Mouse (Mus musculus) telencephalon, adult 2 months (tissue): ENCODE measurements at regions not wholly inside any gene's neighbourhood (a gene's known extent, or its start where the extent isn't known, plus 50 kb on each side); places are given as distances from the start of the nearest gene placed in this dataset.
A peak's percentile ranks its signal among the peaks of the same experiment; 100 is the strongest.
"Not testable (repeated sequence)": the region's sequence is repeated elsewhere in the genome, so short reads cannot be mapped to it uniquely, and the experiment has no call there.

Experiments used
- DNase-seq: peaks from one replicate; pipeline ENCODE4 v3.0.0-alpha.2; 2011; ENCODE audit warnings: low read depth, low spot score

- DNase-seq: peak; percentile 64
These were observed 130.5 kb downstream of the Car2 start for GRCm38 (mm10) chr3:15016621-15017020.

GRCm38 (mm10) chr3:15022773-15023172 lies 136.7 kb downstream of the Car2 start:
- no peak for DNase-seq

- DNase-seq: no peak
These were observed 154.9 kb downstream of the Car2 start for GRCm38 (mm10) chr3:15040866-15041528.

DNA sequence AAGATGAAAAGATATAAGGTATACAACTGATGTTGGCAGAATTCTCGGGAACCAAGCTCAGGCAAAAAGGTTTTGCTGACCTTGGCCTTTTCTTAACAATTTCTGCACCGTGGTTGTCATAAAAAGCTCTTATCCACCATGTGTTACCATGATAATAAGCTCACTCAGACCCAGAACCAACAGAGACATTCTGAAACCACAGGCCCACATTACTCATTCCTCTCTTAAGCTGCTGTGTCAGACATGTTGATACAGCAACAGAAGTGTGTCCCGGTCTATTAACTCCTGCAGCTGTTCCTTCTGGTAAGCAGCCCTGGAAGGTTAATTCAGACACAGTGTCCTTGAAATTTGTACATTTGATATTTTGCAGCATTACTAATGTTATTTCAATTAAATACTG lies 167.9 kb downstream of the Car2 start:
- no peak for DNase-seq

DNA sequence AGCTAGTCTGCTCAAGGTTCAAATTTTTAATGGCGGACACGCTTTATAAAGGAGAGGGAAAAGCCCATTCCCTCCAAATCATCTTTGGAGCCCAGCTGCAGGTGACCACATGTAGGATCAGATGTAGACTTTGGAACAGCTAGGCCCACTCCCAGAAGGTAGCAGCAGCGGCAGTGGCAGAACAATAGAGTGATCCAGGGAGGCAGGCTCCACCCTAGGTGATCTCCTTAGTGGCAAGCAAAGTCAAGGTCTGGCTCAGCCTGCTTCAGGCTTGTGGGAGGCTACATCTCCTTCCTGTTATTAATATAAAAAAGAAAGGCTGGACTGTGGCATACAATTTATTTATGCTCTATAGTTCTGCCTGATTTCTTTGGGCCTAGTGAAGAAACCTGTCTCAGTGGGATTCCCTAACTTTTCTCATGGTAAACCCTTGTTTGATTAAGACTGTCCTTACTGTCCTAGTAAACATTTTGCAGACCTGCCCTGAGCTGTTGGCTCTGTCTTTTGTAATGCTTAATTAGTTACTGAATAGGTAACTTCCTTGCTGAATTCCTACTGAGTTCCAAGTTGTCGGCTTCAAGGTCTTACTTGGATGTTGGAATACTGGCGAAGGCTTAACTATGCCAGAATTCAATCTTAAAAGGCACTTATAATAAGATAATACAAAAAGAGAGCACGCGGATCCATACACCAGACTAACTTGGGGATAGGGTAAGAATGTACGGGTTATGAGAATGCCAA lies 169.6 kb downstream of the Car2 start:
- not testable (repeated sequence) for DNase-seq

- DNase-seq: not testable (repeated sequence)
These were observed 170.9 kb downstream of the Car2 start for GRCm38 (mm10) chr3:15056788-15057585.

GRCm38 (mm10) chr3:15065681-15066080 lies 179.6 kb downstream of the Car2 start:
- no peak for DNase-seq

DNA sequence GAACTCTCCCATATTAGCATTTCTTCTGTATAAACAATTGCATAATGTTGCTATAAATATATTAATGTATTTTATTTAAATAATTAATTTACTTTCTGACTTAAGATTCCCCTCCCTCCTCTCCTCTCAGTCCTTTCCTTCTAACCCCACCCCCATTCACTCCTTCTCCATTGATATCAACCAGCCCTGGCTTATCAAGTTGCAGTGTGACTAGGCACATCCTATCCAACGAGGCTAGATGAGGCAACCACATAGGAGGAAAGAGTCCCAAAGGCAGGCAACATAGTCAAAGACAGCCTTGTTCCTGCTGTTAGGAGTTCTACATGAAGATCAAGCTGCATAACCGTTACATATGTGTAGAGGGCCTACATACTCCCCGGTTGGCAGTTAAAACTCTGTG lies 182.2 kb downstream of the Car2 start:
- no peak for DNase-seq

DNA sequence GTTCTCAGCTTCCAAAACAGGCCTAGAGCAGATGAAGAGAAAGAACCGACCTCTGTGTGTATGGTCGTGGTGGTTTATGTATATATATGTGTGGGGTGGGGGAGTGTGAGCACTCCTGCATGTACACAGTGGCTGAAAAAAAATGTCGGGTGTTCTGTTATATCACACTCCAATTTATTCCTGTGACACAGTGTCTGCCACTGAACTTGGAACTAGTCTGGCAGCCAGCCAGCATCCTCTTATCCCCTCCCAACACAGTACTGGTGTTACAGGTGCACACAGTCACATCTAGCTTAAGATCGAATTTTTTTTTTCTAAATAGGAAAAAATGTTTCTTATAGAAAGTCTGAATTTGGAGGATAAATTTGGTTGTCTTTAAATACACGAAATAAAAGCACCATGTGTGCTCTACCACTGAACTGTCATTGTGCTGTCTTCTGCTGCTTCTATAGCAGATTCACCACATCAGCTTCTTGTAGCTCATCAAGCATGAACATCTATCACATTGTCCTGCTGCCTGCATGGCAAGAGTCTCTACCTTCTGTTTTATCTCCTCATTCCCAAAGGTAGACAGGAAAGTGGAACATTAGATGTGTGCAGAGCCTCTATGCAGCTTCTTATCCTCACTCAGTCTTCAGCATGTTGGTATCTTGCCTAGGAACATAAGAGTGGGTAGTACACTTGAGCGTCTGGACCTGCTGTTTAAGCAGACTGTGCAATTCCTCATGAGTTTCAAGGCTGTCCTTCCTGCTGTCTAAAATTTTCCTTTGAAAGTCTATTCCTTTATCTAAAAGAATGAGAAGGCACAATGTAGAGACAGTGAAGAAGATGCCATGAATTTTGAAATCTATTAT lies 185.2 kb downstream of the Car2 start:
- peak; percentile 65 for DNase-seq

GRCm38 (mm10) chr3:15073405-15073804 lies 187.3 kb downstream of the Car2 start:
- DNase-seq: no peak

- no peak for DNase-seq
These were observed 187.8 kb downstream of the Car2 start for GRCm38 (mm10) chr3:15073847-15074246.

- DNase-seq: no peak
These were observed 188.9 kb downstream of the Car2 start for GRCm38 (mm10) chr3:15074949-15075348.

GRCm38 (mm10) chr3:15090124-15090523 lies 204.1 kb downstream of the Car2 start:
- DNase-seq: no peak

GRCm38 (mm10) chr3:15098206-15098817 lies 212.2 kb downstream of the Car2 start:
- no peak for DNase-seq

DNA sequence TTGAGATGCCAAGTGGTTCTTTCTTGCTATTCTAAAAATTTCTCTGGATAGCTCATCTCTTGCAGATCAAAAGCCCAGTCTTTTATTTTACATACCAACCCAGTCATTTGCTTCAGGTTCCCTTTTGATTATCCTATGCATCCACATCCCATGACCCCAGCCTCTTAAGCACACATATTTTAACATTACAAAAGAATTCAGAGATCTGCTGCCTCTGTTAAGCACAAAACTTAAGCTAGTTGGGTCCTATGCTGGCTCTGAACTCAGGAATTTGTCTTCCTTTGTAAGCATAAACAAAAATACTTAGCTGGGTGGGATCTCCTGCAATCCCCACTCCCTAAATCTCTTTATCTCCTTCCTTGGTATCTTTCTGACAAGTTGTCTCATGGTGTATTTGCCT lies 212.9 kb downstream of the Car2 start:
- no peak for DNase-seq

GRCm38 (mm10) chr3:15105627-15106026 lies 219.6 kb downstream of the Car2 start:
- no peak for DNase-seq

DNA sequence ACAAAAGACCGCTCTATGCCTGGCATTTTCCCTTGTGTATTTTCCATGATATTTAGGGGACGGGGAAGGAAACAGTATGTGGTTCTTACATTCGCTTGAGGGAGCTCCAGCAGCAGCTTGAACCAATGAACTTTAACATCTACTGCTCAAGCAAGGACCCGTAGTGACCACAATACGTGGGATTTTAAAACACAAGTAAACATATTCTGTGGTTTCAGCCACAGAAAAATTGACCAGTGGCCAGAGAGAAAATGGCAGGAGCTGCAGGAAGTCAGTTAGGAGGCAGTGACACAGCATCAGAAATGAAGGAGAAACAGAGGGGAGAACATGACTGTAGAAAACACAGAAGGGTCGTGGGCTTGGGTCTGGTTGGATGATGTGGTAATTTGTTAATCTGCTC lies 220.2 kb downstream of the Car2 start:
- DNase-seq: no peak

GRCm38 (mm10) chr3:15107301-15107700 lies 221.2 kb downstream of the Car2 start:
- DNase-seq: no peak

GRCm38 (mm10) chr3:15108239-15108934 lies 222.3 kb downstream of the Car2 start:
- DNase-seq: no peak

DNA sequence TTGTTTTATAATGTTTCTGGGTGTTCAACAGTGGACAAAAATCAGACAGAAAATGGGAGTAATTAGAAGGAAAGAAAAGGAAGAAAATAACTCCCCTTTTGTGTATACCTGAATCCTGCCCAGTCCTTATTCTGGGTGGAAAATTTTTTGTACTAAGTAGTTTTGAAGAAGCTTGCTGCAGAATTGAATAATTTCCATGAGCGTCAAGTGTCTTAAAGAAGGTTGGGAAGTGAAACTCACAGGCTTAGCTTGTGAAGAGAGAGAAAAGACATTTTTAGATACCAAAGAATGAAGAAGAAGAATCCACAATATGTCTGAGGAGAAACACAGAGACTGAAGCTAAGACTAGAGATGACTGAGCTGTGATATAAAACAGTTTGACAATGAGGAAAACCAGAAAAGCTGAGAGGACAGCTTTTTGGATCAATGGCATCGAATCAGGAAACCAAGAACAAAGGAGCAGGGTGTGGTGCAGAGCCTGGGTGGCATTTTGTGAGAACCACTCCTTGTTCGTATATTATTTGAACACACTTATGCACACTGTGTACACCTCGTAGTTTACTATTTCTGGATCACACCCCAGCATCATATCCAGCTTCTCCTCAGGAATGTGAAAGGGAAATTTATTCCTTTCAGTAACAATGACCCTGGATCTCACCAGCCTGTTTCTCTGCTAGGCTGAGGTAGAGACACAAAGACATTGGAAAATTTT lies 221.9 kb downstream of the Gm9733 start:
- DNase-seq: no peak
